Mouse (Mus musculus) thymus, adult 2 months (tissue): Measurements from ENCODE around the gene Slc4a2.

ENCODE experiments used
- CTCF ChIP-seq: fragments of 200-500 bp; IDR thresholded peaks from 2 replicates; pipeline ENCODE4 v1.5.1; 2012; ENCODE audit warnings: mild to moderate bottlenecking, control low read depth, low read length, moderate library complexity, borderline replicate concordance; ENCODE audit not compliant: control insufficient read depth, poor library complexity, insufficient read depth; ENCODE audit errors: extremely low read depth
- POLR2A ChIP-seq: fragments of 200-500 bp; IDR thresholded peaks from 2 replicates; pipeline ENCODE4 v1.6.1; 2012; ENCODE audit warnings: mild to moderate bottlenecking, low read length, control low read depth, moderate library complexity; ENCODE audit not compliant: control insufficient read depth, poor library complexity, insufficient read depth; ENCODE audit errors: extremely low read depth

DNA sequence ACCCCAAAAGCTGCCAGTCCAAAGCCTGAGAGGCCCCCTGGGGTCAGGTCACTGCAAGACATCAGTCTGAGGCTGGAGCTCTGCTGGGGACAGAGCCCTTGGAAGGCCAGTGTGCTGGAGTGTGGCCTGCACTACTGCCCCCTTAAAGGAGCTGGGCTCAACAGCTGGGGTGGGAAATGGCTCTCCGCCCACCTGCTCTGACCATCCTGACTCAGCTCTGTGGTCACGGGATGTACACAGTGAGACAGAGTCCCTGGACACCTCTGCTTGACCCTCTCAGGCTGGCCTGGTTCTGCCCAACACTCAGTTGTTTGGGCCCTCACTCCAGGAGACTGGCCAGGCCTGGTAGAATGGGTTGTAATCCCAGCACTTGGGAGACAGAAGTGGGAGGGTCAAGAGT lies 14.2 kb upstream of the Slc4a2 start:
- TF ChIP-seq CTCF, result no peak
- no peak for TF ChIP-seq POLR2A
